ENCODE assay signal across 20 mouse cellular contexts in the genomic region with DNA sequence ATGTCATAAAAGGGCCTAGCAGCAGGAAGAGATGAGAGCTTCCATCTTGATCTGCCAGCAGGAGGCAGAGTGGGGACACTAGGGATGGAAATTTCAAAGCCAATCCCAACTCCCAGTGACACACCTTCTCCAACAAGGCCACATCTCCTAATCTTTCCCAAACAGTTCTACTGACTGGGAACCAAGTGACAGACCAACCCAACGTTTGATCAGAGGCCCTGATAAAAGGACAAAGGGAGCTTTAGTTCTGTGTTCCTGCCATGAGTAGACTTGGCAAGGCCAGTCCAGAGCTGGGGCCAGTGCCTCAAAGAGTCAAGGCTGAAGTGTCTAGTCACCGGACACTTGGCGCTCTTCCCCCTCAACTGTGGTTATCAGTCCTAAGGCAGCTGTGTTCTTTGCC. TPM values are rescaled to one million over a fixed set of nuclear protein-coding genes. Genes with fewer than 3 reads are reported as not detected.
DNase-seq lines count a peak whose midpoint lies in the region; ATAC-seq and TF ChIP-seq lines count a peak whose summit lies in the region.
"Had no signal": no experiment of that assay in that cellular context is flagged by ENCODE, and none has a peak within 500 bp of the region (broad histone marks: within the 10 kb centered on the region; RNA-seq: fewer than 3 reads in every experiment).

No protein-coding gene starts in this region.

- no peaks in the 10 kb centered on the region for H3K4me1 ChIP-seq in kidney, embryonic 14.5 days (ENCODE audit: control insufficient read depth, insufficient read depth, low read length)
- H3K4me1 ChIP-seq: forebrain, embryonic 13.5 days; limb, embryonic 12.5 days; neural tube, embryonic 12.5 days had no signal

- no peaks in the 10 kb centered on the region for H3K27me3 ChIP-seq in kidney, embryonic 14.5 days (ENCODE audit: control insufficient read depth, insufficient read depth, low read length)
- H3K27me3 ChIP-seq: forebrain, embryonic 13.5 days; limb, embryonic 12.5 days; liver, embryonic 15.5 days; neural tube, embryonic 12.5 days had no signal

- 82% methylated on average over 3 of the region's 3 CpGs for WGBS in kidney, embryonic 14.5 days

- no peak for DNase-seq in layer of hippocampus, adult 2 months (ENCODE audit: low spot score in 2 of 2)
- DNase-seq in layer of hippocampus, adult 11-12 months (ENCODE audit: low spot score) = no peak
- peak; percentile 14 for DNase-seq in NIH3T3 (ENCODE audit: low read depth)
- DNase-seq in adrenal gland, postnatal 14 days = peak; percentile 71
- DNase-seq in testis, postnatal 10 days (ENCODE audit: low spot score) = peak; percentile 48
- DNase-seq in thymus, postnatal 4 days = no peak
- DNase-seq in retina, postnatal 1 day = no peak
- DNase-seq: cerebellum, postnatal 14 days; gastrocnemius, postnatal 14 days; lung, postnatal 10 days; right cerebral cortex, postnatal 4 days; thymus, adult 18-20 months had no signal

- peak; percentile 20; the same call in 1 of the 2 replicates for TF ChIP-seq CTCF in layer of hippocampus, adult 2 months (conservative IDR thresholded peaks at IDR 0.05)

- H3K27ac ChIP-seq in layer of hippocampus, adult 2 months = no peak overlapping the region
- no peak overlapping the region for H3K27ac ChIP-seq in kidney, embryonic 14.5 days (ENCODE audit: low read depth, low read length)
- H3K27ac ChIP-seq: forebrain, embryonic 13.5 days; kidney, postnatal 0 days; left cerebral cortex, adult 2 months; limb, embryonic 12.5 days; liver, embryonic 15.5 days; neural tube, embryonic 12.5 days had no signal

- H3K4me3 ChIP-seq in layer of hippocampus, adult 2 months = no peak overlapping the region
- no peak overlapping the region for H3K4me3 ChIP-seq in kidney, embryonic 14.5 days (ENCODE audit: low read length)
- H3K4me3 ChIP-seq: forebrain, embryonic 13.5 days; left cerebral cortex, adult 2 months; limb, embryonic 12.5 days; liver, embryonic 15.5 days; neural tube, embryonic 12.5 days had no signal

- no peaks in the 10 kb centered on the region for H3K9me3 ChIP-seq in kidney, embryonic 14.5 days (ENCODE audit: control insufficient read depth, low read length)
- H3K9me3 ChIP-seq: forebrain, embryonic 13.5 days; limb, embryonic 12.5 days; liver, embryonic 15.5 days; neural tube, embryonic 12.5 days had no signal

- no peak overlapping the region for H3K4me2 ChIP-seq in kidney, embryonic 14.5 days (replicated peaks; ENCODE audit: low read depth, low read length)
- H3K4me2 ChIP-seq: forebrain, embryonic 13.5 days; limb, embryonic 12.5 days; liver, embryonic 15.5 days; neural tube, embryonic 12.5 days had no signal

- ATAC-seq in kidney, embryonic 14.5 days (ENCODE audit: low FRiP score, low TSS enrichment) = no peak
- ATAC-seq: forebrain, embryonic 13.5 days had no signal

- H3K36me3 ChIP-seq in kidney, embryonic 14.5 days (ENCODE audit: control insufficient read depth, insufficient read depth, low read length) = no peaks in the 10 kb centered on the region
- H3K36me3 ChIP-seq: limb, embryonic 12.5 days; liver, embryonic 15.5 days; neural tube, embryonic 12.5 days had no signal

- no peak overlapping the region for H3K9ac ChIP-seq in kidney, embryonic 14.5 days (ENCODE audit: low read depth, low read length)
- H3K9ac ChIP-seq: forebrain, embryonic 13.5 days; limb, embryonic 12.5 days; liver, embryonic 15.5 days; neural tube, embryonic 12.5 days had no signal

RNA-seq across cellular contexts. Expression of a gene that starts 51.9 kb away (rescaled TPM):
- total RNA-seq in layer of hippocampus, adult 2 months (2021) = 100 to 1,000 TPM; 995 to 997 TPM
- total RNA-seq in adrenal gland, postnatal 14 days (2021) = 1,702 and 2,060 TPM in 2 replicates
- polyA plus RNA-seq in kidney, embryonic 14.5 days (2014; fragmentation: Nextera tagmentation; extraction: Ambion mirVana) = 1,631 and 2,471 TPM in 2 replicates

RNA-seq across cellular contexts. Expression of a gene that starts 52.0 kb away (rescaled TPM):
- 1 to 10 TPM; 6.2 to 8.8 TPM for total RNA-seq in layer of hippocampus, adult 2 months (2021)
- total RNA-seq in adrenal gland, postnatal 14 days (2021) = 33.7 and 34.3 TPM in 2 replicates
- polyA plus RNA-seq in kidney, embryonic 14.5 days (2014; fragmentation: Nextera tagmentation; extraction: Ambion mirVana) = 17.7 and 24.9 TPM in 2 replicates
- total RNA-seq: monocyte, adult 5-6 weeks had no signal

RNA-seq across cellular contexts. Expression of a gene that starts 57.6 kb away (rescaled TPM):
- total RNA-seq in layer of hippocampus, adult 2 months (2021) = under 1 TPM; 0.25 to 0.33 TPM
- 0.37 and 0.45 TPM in 2 replicates for total RNA-seq in adrenal gland, postnatal 14 days (2021)
- 0.47 and 0.76 TPM in 2 replicates for polyA plus RNA-seq in kidney, embryonic 14.5 days (2014; fragmentation: Nextera tagmentation; extraction: Ambion mirVana)

Comparison
In these comparisons a context has a peak if more than half of its experiments do, and no peak if none do; other contexts are left out.
1. DNase-seq: peak in NIH3T3 (single experiment), adrenal gland, postnatal 14 days (single experiment) and testis, postnatal 10 days (single experiment); none in layer of hippocampus, adult 2 months (0 of 2), layer of hippocampus, adult 11-12 months (single experiment), thymus, postnatal 4 days (single experiment) and retina, postnatal 1 day (single experiment).